Mouse (Mus musculus): Measurements from ENCODE around the gene Six1.
"Not testable (repeated sequence)": the region's sequence is repeated elsewhere in the genome, so short reads cannot be mapped to it uniquely, and the experiment has no call there.

Six1 gene

DNA sequence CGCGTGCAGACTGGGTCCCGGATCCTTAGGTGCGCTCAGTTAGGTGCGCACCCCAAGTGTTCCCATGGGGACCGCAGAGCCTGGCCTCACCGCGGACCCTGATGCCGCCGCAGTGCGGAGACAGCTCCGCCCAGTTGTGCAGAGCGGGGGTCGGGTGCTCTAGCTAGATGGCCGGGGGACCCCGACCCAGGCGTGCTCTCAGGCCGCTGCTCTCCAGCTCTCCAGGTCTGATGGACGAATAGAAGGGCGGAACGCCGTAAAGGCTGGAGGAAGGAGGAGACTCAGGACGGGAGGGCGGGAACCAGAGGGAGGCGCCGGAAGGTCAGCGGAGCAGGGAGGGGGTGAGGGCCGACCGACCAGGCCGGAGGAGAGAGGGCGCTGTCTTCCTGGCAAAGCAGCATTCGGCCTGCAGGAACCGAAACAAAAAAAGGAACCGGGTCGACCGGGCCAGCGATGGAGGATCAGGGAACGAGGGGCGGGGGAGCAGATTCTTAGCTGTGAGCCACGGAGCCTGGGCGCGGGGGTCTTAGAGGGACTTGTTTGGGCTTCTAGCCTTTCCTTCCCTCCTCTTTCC, at the start of gene Six1:
TSS of gene Six1 (minus strand) at position 220 of the 574 bp plus-strand sequence.
- in situ Hi-C loops (cut with MboI, MseI): loop anchor here (5.0 kb wide), 1 partner anchor 59 kb away; the partner anchor contains the start of gene Six4

DNA sequence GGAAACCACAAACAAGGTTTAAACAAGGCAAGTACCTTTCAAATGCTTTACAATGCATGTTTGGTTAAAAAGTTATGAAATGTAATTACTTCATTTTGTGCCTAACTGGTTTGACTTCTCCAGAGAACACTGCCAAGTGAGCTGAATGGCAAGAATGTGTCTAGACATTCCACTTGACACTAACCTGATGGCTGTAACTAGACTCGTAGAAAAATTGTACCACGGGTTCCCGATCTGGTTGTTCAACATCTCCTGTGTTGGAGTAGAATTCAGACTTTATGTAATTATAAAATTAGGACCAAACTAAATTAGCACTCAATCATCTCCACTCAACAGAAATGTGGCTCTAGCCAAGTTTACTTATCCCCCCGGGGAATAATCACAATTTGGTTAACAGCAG, 44.9 kb upstream of the Six1 start:
- in situ Hi-C loops (cut with MboI, MseI): no loop called here

DNA sequence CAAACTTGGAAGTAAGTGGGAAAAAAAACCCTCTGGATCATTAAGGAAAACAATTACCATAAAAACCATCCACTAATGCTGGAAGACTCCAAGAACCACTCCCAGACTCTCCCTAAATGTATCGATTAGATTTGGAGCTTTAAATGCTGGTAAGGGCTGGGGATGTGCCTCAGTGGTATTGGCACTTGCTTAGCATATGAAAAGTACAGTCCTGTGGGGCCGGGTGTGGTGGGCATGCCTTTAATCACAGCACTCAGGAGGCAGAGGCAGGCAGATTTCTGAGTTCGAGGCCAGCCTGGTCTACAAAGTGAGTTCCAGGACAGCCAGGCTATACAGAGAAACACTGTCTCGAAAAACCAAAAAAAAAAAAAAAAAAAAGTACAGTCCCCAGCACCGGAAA, 42.5 kb upstream of the Six1 start:
- in situ Hi-C loops (cut with MboI, MseI): not testable (repeated sequence)

DNA sequence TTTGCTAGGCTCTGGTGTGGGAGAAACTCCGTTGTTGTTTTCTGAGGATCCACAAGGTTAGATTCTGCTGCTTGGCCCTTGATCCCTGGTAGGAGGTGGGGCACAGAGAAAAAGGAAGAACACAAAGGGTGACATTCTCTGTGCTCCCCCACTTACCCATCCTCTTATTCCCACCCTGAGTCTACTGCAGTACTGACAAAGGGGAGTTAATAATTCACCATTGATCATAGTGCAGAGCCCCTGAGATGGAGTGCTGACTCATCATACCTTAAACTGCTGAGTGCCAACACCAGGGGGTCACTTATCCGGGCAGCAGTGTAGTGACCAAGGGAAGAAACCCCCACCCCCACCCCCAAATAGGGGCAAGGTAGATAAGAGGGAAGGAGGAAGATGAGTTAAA, 40.9 kb upstream of the Six1 start:
- in situ Hi-C loops (cut with MboI, MseI): no loop called here

DNA sequence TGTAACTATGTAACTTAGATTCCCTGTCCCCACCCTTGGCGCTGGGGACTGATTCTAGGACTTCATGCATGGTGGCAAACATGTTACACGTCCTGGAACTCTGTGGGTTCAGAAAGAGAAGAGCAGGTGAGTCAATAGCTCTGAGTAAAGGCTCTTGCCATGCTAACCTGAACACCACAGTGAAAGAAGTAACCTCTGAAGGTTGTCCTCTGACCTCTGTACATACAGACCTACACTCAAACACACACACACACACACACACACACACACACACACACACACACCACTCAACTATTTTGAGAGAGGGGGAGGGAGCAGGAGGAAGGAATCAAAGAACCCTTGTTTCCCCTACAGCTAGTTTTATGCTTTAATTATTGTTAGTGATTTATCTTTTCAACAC, 40.5 kb upstream of the Six1 start:
- in situ Hi-C loops (cut with MboI, MseI): no loop called here

DNA sequence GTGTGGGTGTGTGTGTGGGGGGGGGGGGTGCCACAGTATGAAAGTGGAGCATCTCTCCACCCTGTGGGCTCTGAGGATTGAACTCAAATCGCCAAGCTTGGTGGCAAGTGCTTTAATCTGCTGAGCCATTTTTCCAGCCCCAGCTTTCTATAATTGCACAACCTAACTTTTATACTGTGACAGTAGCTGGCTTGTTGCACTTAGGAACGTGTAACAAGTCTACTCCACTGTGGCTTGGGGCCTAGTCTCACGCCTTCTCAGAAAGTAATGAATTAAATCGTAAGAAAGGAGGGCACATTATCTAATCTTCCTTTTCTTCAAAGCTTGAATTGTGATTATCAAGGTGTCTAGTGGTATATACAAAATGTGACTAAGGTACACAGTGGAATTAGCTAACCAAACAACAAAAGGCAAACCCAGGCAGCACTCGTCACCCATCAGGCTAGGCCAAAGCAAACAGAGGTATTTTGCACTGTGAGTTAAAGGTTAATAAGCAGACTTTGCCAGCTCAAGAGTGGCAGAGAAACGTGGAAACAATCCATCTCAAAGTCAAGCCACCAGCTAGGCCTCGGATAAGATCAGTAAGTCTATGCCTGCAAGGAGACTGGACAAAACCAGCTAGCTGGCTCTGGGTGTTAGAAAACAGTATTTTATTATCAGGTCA, 37.1 kb upstream of the Six1 start:
- in situ Hi-C loops (cut with MboI, MseI): no loop called here

DNA sequence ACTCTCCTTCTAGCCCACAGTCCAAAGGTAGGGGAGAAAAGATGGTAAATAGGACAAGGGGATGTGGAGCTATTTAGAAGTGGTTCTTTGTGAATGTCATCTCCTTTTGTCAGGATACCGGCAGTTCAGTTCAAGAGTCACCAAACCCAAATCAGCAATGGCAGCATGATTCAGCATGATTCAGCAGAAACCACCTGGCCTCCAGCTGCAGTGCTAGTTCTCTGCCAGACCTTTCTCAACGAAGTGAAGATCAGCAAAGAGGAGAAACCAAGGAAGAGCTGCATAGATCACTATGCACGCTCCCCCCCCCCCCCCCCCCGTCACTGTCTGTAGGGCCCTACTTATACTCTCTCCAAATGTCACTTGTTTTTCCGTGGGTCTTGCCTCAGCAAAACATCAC, 35.2 kb upstream of the Six1 start:
- in situ Hi-C loops (cut with MboI, MseI): no loop called here

DNA sequence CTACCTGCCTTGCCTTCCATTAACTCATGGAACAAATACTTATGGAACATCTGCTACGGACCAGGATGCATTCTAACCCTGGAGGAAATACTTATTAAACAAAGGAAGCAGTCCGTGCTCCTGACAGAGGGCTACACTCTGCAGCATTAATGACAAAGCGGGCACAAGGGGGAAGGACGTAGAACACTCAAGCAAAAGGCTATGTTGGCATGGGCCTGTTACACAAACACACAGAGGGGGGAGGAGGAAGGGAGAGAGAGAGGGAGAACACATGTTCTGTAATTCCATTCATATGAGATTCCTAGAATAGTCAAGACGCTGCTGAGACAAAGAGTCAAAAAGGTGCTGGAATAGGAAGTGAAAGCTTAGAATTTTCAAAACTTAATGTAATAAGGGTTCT, 34.8 kb upstream of the Six1 start:
- in situ Hi-C loops (cut with MboI, MseI): no loop called here

DNA sequence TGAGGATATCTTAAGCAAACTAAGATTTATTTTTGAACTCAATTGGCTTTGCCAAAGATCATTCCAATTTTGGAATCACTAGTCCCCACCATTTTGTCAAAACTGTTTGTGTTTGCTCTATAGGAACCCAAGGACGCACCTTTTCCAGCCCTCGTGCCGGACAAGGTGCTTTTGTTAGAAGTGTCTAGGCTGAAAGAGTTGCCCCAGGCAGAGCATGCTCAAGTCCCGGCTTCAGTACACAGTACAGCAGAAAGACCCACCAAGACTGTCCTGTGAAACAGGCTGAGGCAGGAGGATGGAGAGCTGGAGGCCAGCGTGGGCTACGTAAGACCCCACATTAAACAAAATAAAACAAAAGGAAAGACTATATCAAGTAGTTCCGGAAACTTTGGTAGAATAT, 33.4 kb upstream of the Six1 start:
- in situ Hi-C loops (cut with MboI, MseI): no loop called here

DNA sequence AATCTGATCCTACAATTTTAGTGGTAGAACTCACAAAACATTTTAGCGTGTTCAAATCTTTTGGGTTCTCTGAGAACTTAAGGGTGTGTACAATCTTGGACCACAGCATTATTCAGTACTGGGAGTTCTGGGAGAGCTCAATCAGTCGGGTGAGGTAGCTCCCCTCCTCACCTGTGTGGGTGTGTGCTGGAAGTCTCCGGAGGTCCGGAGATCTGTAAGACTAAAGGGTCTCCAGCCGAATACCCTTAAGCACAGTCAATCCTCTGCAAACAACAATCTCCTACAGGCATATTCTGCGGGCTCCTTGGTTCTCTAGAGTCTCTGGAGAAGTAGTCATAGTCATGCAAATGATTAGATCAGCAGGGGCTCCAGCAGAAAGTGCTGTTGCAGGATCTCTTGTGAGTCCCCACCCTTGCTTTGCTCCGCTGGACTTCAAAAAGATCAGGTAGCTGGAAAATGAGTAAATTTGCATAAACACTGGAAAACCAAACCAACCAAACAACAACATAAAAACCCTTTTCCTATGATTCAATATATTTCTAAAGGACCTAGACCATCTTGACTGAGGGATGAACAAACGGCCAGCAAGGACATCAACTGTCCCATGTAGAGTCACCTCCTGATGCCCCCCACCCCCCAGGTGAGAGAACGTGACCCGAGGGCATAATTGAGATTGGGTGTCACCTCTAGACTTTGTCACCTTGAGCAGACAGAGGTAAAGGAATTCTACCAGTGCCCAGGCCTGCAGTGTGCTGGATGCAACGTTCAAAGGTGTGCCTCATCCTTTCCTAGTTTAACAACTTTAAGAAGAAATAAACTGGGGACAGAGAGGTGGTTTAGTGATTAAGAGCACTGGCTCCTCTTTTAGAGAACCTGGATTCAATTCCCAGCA, 32.3 kb upstream of the Six1 start:
- in situ Hi-C loops (cut with MboI, MseI): no loop called here

DNA sequence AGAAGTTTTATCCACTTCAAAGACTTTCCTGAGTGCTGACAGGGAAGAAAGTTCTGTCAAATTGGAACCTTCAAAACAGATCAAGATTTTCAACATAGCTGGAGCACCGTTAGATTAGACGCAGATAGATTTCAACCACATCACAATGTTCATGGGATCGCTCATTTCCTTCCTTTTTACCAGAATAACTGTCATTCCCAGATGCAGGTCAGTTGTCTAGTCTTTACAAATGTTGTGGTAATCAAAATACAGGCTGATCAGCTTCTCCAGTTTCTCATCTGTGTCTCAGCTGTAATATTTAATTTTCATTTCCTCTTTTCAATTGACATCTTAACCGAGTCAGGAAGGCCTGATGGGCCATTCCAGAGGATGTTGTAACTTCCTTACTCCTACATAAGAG, 30.1 kb upstream of the Six1 start:
- in situ Hi-C loops (cut with MboI, MseI): no loop called here

DNA sequence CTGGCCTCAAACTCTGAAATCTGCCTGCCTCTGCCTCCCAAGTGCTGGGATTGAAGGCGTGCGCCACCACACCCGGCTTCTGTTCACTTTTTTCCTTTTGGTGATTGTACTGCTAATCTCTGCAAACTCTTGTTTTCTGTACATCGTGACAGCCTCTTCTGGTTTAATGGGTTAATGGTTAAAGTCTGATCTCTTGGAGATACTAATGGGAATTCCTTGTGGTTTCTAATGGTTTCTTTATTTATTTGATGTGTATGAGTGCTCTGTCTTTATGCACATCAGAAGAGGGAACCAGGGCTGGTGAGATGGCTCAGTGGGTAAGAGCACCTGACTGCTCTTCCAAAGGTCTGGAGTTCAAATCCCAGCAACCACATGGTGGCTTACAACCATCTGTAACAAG, 28.1 kb upstream of the Six1 start:
- in situ Hi-C loops (cut with MboI, MseI): not testable (repeated sequence)

DNA sequence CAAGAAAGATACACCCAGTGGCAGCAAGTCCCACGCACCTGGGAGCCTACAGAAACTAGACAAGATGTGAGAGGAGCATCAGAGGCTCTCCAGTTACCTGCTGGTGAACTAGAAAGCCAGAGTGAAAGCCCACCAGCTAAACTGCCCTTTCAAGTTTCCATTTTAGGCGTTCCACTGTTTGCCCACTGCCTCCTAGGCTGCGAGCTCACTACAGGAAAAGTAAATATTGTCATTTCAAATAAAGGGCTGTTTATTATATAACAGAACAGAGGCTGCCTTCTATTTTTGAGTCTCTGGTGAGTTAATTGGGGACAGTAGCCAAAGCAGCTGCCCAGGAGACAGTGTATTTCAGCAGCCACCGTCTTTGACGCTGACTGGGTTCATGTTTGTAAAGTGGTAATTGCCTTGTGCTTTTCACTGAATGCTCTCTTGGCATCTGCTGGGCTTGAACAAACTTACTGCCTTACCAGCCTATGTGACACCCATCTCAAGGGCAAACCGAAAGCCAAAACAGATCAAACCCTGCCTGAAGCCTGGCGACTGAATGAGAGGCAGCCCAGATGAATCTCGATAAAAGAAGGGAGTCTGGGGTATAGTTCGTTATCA, 7.2 kb upstream of the Six1 start:
- in situ Hi-C loops (cut with MboI, MseI): no loop called here

DNA sequence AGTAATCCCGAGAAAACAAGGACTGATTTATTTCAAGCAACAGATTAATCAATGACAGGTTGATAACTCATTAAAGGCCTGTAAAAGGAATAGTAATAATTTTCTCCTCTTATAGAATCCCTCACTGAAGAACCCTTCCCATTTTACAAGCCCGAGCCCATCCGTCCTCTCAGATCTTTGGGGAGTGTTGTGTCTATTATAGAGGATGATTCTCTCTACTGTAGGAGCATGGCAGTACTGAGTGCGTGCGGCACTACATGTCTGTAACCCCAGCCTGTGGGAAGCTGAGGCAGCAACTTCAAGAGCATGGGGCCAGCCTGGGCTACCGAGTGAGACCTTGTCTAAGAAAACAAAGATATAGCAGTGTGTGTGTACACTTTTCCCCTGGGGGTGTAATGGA, 3.8 kb upstream of the Six1 start:
- in situ Hi-C loops (cut with MboI, MseI): no loop called here

DNA sequence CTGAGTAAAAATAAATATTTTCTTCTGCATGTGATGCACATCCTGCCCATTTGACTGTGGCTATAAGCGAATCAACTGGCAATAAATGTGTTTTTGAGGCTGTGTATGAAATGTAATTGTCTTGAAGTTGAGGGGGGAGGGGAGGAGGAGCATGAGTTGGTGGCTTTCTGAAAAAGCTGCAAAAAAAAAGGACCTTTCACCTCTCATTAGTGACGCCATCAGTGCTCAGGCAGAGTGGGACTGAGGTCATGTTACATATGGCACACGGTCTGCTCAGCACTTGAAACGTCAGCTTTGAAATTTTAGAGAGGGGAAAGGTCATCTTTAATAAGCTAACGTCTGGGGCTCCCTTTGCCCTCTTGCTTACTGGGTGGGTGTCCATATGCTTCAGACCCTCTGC, 1.8 kb upstream of the Six1 start:
- in situ Hi-C loops (cut with MboI, MseI): no loop called here

DNA sequence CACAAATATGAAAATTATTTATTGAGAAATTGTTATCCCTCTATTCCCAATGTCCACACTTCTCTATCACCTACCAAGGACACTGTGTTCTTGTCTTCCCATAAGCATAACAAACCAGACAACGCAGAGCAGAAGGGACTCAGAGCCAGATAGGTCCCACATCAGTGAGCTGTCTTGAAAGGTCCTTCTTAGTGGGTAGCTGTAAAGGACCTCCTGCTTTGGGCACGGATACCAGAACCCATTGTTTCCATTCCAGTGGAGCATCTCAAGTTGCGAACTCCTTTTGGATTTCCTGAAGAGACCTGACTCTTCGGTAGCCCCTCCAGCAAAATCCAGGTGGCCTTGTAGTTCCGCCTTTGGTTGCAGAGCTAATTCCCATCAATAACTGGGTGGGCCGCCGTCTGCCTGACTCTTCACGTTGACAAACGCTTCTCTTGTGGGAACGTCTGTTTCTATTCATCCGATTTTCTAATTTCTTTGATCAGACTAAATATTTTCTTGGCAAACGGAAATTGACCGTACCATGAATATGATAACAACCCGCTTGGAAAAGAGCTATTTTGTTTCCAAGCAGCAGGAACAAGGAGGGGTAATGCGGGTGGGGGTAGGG, 994 bp upstream of the Six1 start:
- in situ Hi-C loops (cut with MboI, MseI): loop anchor here (5.0 kb wide), 1 partner anchor 58 kb away; the partner anchor contains the start of gene Six4

DNA sequence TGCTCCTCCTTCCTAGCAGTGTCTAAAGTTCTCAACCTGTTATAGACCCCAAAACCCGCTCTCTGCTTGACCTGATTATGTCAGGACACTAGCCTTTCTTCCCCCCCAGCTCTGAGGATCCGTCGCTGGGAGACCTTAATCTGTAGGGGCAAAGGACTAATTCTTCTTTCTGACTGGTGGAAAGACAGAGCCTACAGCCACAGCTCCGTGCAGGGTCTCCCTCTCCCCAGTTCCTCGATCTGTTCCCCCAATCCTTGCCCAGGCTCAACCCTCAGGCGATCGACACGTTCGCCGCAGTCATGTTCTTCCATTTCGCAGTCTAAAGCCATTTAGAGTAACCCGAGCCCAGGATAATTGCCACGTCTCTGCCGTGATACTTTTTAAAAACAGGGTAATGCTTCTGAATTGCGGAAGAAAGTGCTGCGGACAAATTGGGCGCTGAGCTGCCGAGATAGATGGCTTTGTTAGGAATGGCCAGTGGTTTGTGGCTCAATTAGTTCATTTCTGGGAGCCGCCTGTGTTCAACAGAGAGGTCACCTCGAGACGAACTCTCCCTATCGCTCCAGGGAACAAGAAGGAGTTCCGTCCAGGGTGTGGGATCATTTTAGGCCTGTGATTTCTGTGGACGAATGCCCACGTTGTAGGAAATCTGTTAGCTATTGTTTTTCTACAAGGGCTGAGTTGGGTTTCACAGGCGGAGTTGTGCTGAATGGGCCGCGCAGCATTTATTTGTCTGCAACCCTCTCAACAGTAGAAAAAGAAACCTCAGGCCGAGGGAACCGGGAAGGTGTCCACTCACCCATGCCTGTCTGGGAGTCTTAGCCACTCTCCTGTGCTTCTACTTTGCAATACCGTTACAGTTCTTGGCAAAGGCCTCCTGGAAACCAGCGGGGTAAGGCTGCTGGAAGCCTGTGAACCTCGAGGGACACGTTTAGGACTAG, 766 bp downstream of the Six1 start:
- in situ Hi-C loops (cut with MboI, MseI): loop anchor here (5.0 kb wide), 1 partner anchor 59 kb away; the partner anchor contains the start of gene Six4

DNA sequence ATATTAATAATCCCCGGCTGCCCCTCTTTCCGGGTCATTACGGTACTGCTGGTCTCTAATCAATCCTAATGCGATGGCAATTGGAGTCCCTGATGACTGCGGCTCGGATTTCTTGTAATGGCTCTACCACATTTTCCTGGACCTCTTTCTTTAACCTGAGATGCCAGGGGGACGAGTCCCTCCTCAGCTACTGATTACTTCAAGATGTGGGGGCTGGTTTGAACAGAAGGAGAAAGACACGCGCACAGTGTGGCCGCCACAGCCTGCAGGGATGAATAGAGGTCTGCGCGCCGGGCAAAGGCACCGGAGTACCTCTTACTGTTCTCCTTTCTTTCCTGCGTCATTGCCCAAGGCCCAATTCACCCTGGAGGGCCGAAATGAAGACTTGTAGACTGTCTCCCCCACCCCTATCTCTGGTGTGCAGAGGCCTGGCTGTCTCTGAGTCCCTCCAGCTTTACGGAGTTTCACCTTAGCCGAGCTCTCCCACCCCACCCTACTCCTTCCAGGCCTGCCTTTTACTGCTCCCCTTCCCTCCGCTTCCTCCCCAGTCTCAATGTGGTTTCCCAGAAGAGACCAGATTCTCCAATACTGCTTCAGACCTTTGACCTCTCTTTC, 1.5 kb downstream of the Six1 start:
- in situ Hi-C loops (cut with MboI, MseI): loop anchor here (5.0 kb wide), 1 partner anchor 60 kb away; the partner anchor contains the start of gene Six4

DNA sequence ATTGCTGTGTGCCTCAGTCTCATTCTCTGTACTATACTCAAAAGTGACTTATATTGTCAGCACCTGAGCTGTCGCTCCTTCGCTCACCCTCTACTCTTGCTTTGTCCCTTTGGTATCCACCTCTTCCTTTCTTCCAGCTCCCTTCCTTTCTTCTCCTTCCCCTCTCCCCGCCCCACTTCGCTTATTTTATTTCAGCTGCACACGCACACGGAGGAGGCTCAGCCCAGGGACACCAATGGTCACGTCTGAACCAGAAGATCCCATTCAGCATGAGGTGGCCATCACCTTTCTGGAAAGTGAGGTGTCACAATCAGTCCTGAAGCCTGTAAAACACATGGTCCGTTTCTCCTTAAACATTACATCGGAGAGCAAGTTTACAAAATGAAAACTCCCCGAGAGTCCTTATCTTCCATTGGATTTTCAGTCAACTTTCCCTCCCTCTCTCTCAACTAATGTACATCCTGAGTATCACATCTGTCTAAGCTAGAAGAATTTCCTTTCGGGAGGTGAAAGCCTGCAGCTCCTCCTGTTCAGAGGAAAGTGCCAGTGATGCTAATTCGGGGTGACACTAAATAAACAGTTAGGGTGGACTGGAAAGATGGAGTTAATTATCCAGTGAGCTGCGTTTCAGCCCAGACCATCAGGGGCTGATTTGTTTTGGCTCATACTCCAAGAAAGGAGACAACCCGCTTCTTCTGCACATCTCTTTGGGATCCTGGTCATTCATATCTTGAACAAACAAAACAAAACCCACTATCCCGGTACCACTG, 2.7 kb downstream of the Six1 start:
- in situ Hi-C loops (cut with MboI, MseI): loop anchor here (5.0 kb wide), 1 partner anchor 61 kb away; the partner anchor contains the start of gene Six4
